Mouse (Mus musculus) limb, embryonic 13.5 days (tissue): ENCODE results near the gene Elk4. TPM values are rescaled to one million over a fixed set of nuclear protein-coding genes. Genes with fewer than 3 reads are reported as not detected.

Experiments used
- polyA plus RNA-seq: library from polyadenylated mRNA; unstranded; fragments of >200 nt; fragmentation: Nextera tagmentation; extraction: Ambion mirVana; gene quantifications from 2 replicates; pipeline ENCODE4 v1.2.1, GENCODE M21; 2015

Elk4 gene
- polyA plus RNA-seq, 1 experiment from 2014 or later: 20.2 TPM

Other genes with a start within 250 kb of the Elk4 start
- gene Pm20d1, start 210.2 kb upstream of the Elk4 start, polyA plus RNA-seq: 0.50 and 0.84 TPM in 2 replicates
- gene Slc41a1, start 180.1 kb upstream of the Elk4 start, polyA plus RNA-seq: 15.2 and 17.0 TPM in 2 replicates
- gene Rab29, start 140.4 kb upstream of the Elk4 start, polyA plus RNA-seq: 20.9 and 21.9 TPM in 2 replicates
- 94.5 and 94.6 TPM in 2 replicates for gene Nucks1, start 97.1 kb upstream of the Elk4 start, polyA plus RNA-seq
- 3.7 and 4.0 TPM in 2 replicates for gene Slc45a3, start 44.6 kb upstream of the Elk4 start, polyA plus RNA-seq
- gene Mfsd4a, start 60.5 kb downstream of the Elk4 start, polyA plus RNA-seq: 10.3 and 11.0 TPM in 2 replicates
- gene Cdk18, start 132.1 kb downstream of the Elk4 start, polyA plus RNA-seq: 2.7 and 3.6 TPM in 2 replicates
- 0.69 and 1.1 TPM in 2 replicates for gene Lemd1, start 183.8 kb downstream of the Elk4 start, polyA plus RNA-seq
- 0.19 and 0.43 TPM in 2 replicates for gene AC124108.1, start 183.8 kb downstream of the Elk4 start, polyA plus RNA-seq
- gene Gm10188, start 222.2 kb downstream of the Elk4 start, polyA plus RNA-seq: not detected in 2 replicates